Mouse (Mus musculus): ENCODE data around the gene Hist2h2ac.

Gene Hist2h2ac

DNA sequence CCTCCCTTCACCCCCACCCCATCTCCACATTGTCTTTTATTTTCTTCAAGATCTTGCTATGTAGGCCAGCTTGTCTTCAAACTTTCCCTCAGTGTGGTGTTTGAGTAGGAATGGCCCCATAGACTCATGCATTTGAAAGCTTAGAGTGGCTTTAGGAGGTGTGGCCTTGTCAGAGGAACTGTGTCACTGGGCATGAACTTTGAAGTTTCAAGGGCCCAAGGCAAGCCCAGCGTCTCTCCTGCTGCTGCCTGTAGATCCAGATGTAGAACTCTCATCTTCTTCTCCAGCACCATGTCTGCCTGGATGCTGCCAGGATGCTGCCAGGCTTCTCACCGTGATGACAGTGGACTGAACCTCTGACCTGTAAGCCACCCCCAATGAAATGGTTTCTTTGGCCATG lies 8.1 kb upstream of the Hist2h2ac start:
- DNase-seq (ENCODE audit: low read depth): no peak

DNA sequence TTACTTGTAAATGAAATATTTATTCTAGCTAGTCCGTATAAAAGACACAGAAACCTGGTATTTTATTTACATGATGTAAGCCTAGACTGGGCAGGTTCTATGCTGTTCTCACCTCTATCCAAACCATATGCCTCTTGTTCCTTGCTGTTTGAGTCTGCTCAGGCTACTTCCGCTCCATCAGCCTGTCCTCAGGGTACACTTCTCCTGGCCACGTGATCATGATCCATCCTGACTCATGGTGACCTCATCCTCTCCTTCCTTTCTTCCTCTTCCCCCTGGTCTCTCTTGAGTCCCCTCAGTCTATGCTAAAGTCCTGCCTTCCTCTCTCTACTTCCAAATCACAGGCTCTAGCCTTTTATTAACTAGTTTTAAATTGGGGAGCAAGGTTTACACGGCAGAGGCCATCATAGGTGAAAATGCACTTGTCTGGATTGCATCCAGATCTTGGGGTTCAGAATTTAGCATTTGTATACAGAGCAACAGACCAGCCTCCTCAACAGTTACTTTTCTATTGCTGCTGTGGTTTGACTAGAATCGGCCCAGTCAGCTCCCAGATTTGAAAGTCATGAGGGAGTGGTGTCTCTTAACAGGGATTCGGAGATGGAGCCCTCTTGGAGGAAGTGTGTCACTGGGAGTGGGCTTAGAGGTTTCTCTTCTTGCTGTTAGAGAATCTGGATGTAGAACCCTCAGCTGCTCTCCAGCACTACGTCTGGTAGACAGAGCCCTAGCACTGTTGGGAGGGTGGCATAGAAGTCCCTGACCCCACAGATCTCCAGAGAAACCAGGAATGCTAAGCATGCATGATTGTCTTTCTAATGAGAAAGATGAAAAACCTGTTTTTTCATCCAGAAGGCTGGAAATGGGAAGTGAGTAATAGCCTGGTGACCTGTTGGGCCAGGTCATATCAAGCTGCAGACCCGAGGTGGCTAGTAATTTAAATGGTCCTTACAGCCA lies 6.3 kb upstream of the Hist2h2ac start:
- peak; percentile 89 for DNase-seq (ENCODE audit: low read depth)

DNA sequence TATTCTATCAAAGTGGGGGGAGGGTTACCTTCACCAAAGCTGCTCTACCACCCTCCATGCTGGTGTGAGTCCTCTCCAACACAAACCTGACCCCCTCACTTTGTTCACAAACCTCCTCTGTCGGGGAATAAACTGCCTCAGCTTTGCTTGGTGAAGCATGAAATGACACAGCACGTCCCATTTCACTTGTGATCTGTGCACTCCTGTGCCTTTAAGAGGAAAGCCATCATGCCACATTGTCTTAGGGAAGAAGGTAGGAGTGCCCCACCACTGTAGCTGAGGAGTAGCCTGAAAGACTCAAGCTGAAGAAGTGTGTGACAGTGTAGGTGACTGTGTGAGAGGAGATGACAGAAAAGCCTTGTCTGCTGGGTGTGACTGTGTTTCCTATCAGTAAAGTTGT lies 4.7 kb upstream of the Hist2h2ac start:
- DNase-seq (ENCODE audit: low read depth): no peak

DNA sequence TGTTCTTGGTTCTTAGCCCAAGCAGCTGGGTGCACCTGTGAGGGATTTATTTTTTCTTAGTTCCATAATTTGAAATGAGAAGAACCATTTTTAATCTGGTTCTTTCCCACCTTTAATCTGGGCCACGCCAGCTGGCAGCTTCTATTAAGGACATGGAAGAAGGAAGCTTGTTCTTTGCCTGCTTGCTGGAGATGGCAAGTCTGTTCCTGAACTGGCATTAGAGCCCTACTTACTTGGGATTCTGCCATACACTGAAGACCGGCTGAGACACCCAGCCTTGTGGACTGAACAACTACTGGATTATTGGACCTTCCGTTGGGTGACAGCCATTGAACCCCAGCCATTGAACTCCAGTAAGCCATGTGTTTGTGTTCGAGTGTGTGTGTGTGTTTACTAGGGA lies 2.1 kb upstream of the Hist2h2ac start:
- DNase-seq (ENCODE audit: low read depth): no peak

DNA sequence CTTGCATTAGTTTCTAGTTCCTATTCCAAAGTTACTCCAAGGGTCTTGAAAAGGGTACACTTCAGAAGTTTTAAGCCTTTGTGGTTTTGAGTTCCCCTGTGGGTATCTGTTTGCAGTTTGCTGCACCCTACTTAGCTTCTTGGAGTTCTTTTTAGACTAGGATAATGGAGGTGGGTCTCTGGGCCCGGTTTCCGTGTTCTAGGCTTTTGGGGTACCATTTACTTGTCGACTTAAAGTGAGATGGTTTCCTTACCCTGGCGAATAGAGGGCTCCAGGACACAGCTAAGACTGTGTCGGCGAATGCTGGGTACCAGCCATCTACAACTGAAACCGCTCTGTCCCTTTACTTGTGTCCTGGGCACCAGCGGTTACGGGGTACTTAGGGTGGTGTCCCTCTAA lies 959 bp upstream of the Hist2h2ac start:
- no peak for DNase-seq (ENCODE audit: low read depth)

DNA sequence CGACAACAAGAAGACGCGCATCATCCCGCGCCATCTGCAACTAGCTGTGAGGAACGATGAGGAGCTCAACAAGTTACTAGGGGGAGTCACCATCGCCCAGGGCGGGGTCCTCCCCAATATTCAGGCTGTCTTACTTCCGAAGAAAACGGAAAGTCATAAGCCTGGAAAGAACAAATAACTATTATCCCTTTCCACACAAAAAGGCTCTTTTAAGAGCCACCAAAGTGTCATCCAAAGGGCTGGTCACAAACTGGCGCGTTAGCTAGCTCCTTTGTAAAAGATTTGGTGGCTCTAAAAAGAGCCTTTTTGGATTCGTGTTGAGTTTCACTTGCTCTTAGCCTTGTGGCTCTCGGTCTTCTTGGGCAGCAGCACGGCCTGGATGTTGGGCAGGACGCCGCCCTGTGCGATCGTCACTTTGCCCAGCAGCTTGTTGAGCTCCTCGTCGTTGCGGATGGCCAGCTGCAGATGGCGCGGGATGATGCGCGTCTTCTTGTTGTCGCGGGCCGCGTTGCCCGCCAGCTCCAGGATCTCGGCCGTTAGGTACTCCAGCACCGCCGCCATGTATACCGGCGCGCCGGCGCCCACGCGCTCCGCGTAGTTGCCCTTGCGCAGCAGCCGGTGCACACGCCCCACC lies 432 bp downstream of the Hist2h2ac start:
- DNase-seq (ENCODE audit: low read depth): peak; percentile 87

DNA sequence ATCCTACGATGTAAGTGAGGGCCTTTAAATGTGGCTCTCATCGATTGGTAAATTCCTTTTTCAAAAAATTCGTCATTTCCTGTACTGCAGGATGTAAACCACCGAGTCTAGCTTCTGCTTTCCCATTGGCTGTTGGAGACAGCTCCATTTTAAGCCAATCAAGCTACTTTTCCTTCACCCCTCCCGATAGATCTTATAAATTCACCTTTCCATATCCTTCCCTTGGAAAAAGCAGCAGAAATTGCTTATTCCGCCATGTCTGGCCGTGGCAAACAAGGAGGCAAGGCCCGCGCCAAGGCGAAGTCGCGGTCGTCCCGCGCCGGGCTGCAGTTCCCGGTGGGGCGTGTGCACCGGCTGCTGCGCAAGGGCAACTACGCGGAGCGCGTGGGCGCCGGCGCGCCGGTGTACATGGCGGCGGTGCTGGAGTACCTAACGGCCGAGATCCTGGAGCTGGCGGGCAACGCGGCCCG lies 984 bp downstream of the Hist2h2ac start, which contains the start of the genes Bola1 and Hist2h2ab:
TSS of gene Bola1 (minus strand) at position 49 of the 470 bp plus-strand sequence.
TSS of gene Hist2h2ab (plus strand) at position 205 of the 470 bp plus-strand sequence.
- DNase-seq (ENCODE audit: low read depth): peak; percentile 99

DNA sequence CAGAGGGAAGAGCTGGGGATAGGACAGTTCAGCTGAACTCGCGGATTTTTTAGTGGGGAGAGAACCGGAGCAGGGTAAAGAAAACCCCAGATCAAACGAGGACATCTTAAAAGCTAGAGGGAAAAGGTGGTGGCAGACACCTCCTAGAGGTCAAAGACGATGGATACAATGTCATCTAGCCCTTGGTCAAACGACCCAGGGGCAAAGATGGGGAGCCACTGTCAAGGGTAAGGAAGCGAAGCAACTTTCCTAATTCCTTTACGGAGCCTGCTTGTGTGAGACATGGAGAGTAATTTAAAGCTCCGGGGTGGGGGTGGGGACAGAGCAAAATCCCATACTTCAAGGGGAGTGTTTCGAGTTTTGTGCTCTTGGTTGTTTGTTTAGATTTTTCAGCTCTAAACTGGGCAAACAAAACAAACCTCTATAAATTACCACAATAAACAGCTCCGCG lies 1.5 kb downstream of the Hist2h2ac start:
- peak; percentile 83 for DNase-seq (ENCODE audit: low read depth)

DNA sequence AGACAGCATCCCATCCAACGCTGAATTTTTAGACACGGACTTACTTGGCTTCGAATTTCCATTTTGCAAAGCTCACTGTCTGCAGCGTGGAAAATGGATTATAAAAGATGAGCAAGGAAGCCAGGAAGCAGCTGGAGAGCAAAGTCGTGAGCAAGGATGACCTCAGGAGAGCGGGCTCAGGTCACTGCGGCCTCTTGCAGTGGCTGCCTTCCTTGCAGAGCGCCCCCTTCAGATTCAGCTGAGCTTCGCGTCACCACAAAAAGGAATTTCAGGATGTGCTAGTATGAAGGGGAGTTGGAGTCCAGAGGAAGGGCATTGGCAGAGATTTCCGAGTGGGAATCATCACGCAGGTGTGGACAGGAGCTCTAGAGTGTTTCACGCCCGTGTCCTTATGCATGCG lies 11.4 kb downstream of the Hist2h2ac start:
- DNase-seq (ENCODE audit: low read depth): no peak

DNA sequence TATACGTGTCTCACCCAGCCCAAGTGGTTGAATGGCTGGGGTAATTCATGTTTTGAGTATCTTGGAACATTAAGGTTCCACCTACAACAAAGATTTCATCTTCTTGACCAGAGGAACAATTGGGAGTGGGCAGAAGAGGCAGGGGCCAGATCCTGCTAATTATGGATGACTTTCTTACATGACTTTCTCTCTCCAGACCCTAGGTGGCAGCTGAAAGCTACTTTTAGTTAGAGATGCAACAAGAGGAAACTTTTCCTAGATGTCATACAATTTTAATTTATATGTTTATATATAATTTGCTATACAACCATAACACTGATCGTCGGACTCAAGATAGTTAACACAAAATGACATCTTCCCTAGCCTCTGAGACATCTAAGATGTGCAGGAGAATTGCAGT lies 12.9 kb downstream of the Hist2h2ac start:
- peak; percentile 32 for DNase-seq (ENCODE audit: low read depth)

DNA sequence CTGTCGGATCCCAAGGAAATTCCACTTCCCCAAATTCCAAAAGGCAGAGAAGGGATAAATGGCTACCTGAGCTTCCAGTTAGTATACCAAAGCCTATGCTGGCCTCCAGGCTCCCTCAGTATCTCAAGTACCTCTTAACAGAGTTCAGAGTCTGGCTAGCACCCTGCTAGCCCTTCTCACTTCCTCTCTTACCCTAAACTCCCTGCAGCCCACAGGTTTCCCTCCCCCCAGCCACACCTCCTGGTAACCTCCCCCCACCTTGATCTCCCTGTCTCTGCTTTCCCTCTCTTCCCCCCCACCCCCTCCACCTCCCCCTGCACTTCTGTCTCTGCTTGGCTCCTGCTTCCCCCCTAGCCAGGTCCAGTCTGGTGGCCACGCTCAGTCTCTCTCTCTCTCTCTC lies 20.9 kb downstream of the Hist2h2ac start:
- DNase-seq (ENCODE audit: low read depth): peak; percentile 18

DNA sequence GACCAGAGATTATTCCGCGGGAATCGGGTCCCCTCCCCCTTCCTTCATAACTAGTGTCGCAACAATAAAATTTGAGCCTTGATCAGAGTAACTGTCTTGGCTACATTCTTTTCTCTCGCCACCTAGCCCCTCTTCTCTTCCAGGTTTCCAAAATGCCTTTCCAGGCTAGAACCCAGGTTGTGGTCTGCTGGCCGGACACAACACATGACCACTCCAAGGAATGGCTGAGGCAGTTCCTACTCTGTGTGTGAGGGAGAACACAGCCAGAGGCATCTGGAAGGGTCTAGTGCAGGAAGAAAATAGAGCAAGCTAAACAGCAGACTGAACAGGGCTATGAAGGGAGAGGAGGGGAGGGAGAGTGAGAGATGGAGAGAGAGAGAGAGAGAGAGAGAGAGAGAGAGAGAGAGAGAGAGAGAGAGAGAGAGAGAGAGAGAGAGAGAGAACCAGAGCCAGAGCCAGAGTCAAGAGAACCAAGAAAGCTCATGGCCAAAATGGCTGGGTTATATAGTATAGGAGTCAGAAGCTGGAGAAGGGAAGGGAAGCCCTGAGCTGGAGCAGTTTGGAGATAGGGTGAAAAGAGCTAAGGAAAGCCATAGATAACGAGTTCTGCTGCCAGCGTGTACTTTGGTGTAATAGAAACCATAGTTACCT lies 22.0 kb downstream of the Hist2h2ac start:
- peak; percentile 33 for DNase-seq (ENCODE audit: low read depth)

DNA sequence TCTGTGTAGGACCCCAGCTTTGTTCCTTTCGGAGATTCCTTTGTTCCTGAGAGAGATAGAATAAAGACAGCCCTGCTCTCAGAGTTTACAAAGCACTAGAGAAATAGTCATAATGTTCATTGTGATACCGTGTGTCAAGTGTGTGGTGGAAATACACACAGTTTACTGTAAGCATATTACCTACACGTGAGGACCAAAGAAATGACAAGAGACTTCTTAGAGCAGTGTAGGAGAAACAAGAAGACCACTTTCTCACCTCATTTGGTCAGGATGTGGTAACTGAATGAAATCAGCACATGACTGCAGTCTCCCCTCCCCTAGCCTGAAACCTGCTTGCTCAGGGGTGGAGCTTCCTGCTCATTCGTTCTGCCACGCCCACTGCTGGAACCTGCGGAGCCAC lies 22.5 kb downstream of the Hist2h2ac start:
- DNase-seq (ENCODE audit: low read depth): peak; percentile 92

DNA sequence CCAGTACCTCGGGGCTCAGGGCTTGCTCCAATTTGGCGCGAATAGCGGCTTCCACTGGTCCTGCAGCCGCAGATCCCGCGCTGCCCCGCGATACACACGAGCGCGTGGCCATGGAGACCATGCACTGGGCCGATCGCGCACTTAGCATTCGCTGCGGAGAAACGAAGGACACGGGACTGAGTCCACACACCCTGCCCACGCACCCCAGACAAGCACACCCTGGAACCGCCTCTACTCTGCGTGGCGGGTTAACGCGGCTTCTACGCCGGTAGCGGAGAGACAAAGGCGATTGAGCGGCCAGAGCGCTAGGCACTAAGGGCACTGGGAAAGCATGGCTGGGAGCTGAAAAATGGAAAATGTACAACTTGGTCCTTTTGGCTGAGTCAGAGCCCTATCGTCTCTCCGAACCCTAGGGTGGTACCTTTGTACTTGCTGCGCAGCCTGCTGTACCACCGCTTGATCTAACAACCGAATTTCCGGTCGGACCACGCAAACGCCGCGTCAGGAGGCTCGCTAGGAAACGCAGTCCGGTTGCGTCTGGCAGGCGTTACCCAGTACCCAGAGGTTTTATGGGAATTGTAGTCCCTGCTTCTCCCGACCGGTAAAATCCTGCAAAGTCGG lies 23.4 kb downstream of the Hist2h2ac start:
- peak; percentile 95 for DNase-seq (ENCODE audit: low read depth)

DNA sequence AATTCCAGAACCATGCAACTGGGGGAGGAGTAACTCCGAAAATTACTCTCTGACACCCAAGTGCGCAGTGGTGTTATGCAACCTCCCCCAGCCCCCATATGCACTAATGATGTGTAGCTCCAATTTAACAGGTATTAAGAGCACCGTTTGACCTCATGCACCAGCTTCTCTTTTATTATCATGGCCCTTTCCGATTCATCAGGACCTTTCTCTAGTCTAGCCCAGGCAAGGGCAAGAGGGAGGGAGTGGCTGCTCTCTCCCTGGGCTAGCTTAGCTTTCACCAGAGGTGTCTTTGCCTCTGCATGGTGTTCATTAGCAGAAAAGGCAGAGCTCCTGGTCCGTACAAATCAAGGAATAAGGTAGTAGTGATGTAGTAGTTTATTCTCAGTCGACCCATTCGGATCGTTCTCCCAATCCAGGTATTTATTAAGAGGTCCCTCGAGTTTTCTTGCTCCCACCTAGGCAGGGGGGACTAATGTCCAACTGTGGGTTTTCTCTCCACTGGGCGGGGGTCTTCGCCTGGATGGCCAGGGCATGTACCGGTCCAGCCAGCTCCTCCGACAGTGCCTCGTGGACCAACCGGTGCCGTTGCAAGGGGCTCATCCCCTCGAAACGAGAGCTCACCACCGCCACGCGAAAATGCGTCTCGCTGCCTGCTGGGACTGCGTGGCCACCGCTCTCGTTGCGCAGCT lies 24.1 kb downstream of the Hist2h2ac start:
- no peak for DNase-seq (ENCODE audit: low read depth)

DNA sequence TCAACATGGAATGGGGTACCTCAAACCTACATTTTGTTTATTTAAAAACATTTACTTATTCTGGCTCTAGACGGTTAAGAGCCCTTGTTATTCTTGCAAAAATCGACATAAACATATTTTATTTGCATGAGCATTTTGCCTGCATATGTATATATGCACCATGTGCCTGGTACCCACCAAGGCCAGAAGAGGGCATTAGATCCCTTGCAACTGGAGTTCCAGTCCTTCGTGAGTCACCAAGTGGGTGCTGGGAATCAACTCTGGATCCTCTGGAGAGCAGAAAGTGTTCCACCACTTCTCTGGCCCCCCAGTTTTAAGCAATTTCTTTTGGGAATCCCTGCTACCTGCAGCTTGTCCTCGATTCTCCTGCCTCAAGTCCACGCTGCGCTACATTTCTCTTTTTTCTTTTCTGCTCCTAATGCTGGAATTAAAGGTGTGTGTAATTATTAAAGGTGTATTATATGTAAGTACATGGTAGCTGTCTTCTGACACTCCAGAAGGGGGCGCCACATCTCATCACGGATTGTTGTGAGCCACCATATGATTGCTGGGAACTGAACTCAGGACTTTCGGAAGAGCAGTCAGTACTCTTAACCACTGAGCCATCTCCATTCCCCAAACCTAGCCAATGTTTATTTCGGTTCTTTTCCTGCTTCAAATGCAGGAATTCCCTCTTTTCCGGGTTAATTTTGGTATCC lies 24.9 kb downstream of the Hist2h2ac start:
- DNase-seq (ENCODE audit: low read depth): no peak

DNA sequence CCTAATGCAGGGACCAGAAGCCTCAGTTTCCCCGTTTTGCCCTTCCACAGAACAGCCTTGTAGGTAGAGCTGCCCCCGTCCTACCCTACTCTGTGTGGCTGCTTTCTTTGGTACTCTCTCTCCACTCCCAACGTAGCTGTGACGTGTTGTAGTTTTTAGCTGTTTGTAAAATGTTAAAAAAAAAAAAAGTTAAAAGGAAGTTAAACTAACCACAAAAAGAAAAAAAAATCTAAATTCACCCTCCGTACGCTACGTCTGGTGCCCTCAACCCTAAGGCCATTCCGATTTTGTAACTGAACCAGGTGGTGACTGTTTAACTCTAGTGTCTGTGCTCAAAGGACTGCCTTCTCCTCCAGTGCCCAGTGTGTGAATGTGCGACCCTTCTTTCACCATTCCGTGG lies 25.7 kb downstream of the Hist2h2ac start:
- no peak for DNase-seq (ENCODE audit: low read depth)

DNA sequence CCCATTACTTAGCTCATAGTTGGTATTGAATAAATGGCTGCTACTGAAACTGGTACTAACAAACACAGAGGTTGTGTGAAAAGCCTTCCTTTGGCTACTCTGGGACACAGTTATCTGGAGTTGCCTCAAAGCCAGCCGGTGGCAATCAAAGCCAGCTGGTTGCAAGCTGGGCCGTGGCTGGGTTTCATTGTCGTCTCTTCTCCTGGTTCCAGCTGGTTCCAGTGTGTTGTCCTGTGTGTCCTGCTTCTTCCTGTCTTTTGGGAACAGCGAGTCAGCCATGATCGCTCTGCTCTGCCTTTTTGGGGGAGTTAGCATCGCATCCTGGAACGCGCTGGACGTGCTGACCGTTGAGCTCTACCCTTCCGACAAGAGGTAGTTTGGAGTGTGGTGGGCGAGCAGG lies 27.7 kb downstream of the Hist2h2ac start:
- DNase-seq (ENCODE audit: low read depth): no peak

DNA sequence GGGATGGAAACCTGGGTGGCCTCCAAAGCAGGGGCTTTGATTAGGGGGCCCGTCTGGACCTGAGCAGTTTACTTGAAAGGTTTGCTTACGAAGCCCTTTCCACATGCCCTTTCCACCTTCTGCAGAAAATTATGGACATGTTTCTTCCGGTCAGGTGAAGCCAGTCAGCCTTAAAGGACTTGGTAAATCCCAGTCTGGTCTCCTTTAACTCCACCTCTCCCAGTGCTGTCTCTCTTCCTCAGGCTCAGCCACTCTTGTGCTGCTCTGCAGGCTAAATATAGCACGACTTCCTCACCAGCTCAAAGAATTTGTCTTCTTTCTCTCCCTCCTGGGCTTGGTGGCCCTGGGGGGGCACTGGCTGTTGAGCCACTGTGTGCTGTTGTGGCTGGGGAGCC lies 38.3 kb downstream of the Hist2h2ac start:
- DNase-seq (ENCODE audit: low read depth): no peak

DNA sequence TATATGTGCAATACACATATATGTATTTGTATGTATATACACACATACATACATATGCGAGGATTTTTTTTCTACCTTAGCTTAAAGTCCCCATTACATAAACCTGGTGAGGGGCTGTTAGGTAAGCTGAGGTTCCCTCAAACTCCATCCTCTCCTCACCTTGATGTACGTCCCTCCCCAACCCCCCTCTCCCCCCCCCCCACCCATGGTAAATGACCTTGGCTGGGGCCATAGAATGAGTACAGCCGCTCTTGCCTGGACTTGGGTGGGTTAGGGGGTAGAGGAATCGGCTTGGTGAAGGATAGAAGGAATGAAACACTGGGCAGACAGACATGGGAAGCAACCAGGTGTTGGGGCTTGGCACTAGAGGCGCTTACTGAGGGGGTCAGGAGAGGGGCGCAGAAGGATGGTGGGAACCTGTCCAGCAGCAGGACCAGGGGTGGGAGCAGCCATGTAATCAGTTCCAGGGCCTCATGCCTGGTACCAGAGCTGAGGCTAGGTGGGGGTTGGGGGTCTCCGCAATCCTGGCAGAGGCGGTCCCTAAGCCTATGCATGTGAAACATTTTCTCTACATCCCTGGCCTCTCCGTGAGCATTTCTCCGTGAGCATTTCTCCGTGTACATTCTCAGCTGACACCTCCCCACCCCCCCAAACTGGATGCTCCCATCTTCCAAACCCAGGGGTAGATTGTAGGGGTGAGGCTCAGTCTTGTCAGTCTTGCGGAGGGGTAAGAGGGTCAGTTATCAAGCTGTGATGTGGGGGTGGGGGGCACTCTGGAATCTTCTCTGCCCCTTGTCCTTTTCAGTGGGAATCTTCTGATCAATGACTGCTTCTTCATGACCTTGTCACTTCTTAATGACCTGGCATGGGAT lies 38.9 kb downstream of the Hist2h2ac start:
- no peak for DNase-seq (ENCODE audit: low read depth)

Data from 416B (cell line).